Mouse (Mus musculus): ENCODE results near the gene Rilp.

DNA sequence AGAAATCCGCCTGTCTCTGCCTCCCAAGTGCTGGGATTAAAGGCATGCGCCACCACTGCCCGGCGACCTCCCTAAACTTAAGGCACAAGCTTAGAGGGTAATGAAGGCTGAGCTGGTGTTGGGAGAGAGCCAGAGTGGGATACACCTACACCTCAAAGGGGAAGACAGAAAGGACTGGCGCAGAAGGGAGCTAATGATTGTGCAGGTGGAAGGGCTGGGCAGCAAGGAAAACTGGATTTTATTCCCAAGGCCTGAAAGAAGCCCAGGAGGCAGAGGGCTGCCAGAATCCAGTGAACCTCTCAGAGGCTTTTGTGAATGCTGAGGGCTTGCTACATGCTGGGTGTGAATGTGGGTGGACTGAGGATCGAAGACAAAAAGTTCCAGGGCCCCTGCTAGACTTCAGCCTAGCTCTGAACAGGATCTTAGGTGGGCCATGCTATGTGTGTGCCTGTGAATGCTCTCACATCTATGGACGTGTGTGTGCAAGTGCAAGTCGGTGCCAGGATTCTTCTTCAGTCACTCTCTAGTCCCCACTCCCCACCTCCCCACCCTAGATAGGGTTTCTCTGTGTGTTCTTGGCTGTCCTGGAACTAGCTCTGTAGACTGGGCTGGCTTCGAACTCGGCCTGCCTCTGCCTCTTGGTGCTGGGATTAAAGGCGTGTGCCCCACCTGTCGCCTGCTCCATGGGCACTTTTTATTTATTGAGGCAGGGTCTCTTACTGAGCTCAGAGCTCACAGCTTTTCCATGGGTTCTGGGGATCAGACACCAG, 26.5 kb downstream of the Rilp start:
- no peak for TF ChIP-seq CTCF (IDR thresholded peaks at IDR 0.05; ENCODE audit: borderline replicate concordance, insufficient read depth, low read length)
- TF ChIP-seq POLR2A (IDR thresholded peaks at IDR 0.05; ENCODE audit: low read depth, low read length) = no peak
